Mouse (Mus musculus) left cerebral cortex, adult 2 months (tissue): ENCODE data around the gene Vegfd. TPM values are rescaled to one million over a fixed set of nuclear protein-coding genes. Genes with fewer than 3 reads are reported as not detected.

ENCODE experiments used
- DNase-seq, 2 experiments: peaks; one replicate each; pipeline ENCODE4 v3.0.0; 2021 to 2022; ENCODE audit warnings: low spot score in 2 of 2, mixed read lengths in 1 of 2; ENCODE audit errors: extremely low spot score in 1 of 2
- H3K27ac ChIP-seq: fragments of 200-600 bp; 2 replicates; pipeline ENCODE4 v1.8.1; 2022
- H3K4me3 ChIP-seq: fragments of 200-600 bp; 2 replicates; pipeline ENCODE4 v1.8.1; 2022
- CTCF ChIP-seq: fragments of 200-600 bp; IDR thresholded peaks from 2 replicates; pipeline ENCODE4 v1.8.1; 2022; ENCODE audit warnings: antibody characterized with exemption, mild to moderate bottlenecking, moderate library complexity
- intact Hi-C: fragments of 180-260 bp; cut with DNase I; formaldehyde crosslinking; loops from one replicate; pipeline ENCODE4 v1.15.1; 2025
- total RNA-seq, 2 experiments: library from RNA; stranded (reverse); gene quantifications; 2 replicates each; pipeline ENCODE4 v1.2.3; 2021

Vegfd gene
- total RNA-seq, 2 experiments from 2014 or later = 1.5 to 2.6 TPM

DNA sequence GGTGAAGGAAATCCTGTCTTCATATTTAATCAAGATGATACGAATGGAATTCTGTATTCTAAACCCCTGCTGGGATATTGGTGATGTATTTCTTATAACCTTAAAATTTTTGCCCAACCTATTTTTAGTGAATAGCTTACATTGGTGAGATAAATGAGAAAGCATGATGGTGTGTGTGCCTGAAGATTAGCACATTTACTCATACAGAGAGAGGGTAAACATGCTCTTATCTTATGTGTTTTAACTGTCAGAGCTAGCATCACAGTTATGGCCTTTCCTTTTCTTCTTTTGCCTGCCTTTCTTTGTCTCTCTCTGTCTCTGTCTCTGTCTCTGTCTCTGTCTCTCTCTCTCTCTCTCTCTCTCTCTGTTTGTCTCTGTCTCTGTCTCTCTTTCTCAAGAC lies 51.6 kb downstream of the Vegfd start:
- intact Hi-C loops = no loop called here
- Histone ChIP-seq H3K27ac (no peak overlapping the region), H3K4me3 (no peak overlapping the region)
- DNase-seq = no peak
- no peak for TF ChIP-seq CTCF

DNA sequence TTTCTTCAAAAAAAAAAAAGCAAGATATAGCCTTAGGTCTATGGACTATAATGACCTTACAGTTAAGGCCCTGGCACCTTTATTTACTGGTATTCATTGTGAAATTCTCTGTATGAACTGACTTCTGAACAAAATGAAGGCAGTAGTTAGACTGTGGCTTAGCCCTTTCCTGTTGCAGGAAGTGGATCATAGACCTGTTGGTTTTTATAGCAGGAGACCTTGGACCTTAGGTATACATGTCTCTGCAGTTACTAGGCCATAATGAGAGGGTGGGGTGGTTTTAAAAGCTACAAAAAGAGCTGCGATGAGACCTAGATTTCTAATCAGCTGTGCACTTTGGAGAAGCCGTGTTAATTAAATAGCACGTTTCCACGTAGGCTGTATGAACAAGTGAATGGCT lies 54.1 kb downstream of the Vegfd start:
- intact Hi-C loops = no loop called here

DNA sequence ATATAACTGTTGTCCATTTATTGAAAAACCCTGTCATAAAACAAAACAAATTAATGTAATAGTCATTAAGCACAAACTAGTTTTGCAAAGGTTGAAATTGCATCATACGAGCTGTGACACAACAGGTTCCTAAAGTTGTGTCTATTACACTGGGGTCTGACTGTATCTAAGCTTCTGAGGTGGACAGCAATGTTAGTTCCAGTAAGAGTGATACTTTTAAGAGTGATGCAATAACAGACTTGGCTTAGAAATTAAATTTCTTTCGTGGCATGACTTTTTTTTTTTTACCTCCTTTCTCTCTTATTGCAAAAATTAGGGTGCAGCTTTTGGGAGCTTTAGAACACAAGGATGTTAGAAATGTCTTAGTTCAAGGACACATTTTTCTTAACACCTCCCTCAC lies 55.0 kb downstream of the Vegfd start:
- intact Hi-C loops = no loop called here
- DNase-seq = no peak
- TF ChIP-seq CTCF = no peak
- H3K4me3 ChIP-seq = no peak overlapping the region
- no peak overlapping the region for H3K27ac ChIP-seq

More for the DNA sequence above, 54.1 kb downstream of the Vegfd start:
- Histone ChIP-seq H3K27ac (no peak overlapping the region), H3K4me3 (no peak overlapping the region)
- DNase-seq = no peak
- TF ChIP-seq CTCF = no peak

DNA sequence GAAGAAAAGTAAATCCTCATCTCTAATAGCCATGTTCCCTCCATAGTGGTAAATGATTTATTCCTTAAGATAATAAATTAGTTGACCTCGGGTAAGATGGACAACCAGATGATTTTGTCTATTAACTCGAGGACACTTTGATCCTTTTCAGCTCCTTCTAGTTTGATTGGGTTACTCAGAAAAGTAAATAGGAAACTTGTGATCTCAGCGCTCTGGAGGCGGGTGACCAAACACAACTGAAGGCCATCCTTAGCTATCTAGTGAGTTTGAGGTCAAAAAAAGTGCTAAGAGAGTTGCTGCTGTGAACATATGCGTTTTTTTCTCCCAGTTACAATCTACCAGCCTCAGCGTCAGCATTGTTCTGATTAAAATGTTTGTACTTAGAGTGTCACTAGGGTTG lies 57.4 kb downstream of the Vegfd start:
- no peak for DNase-seq
- H3K27ac ChIP-seq = no peak overlapping the region
- TF ChIP-seq CTCF = no peak
- intact Hi-C loops = no loop called here
- H3K4me3 ChIP-seq = no peak overlapping the region

DNA sequence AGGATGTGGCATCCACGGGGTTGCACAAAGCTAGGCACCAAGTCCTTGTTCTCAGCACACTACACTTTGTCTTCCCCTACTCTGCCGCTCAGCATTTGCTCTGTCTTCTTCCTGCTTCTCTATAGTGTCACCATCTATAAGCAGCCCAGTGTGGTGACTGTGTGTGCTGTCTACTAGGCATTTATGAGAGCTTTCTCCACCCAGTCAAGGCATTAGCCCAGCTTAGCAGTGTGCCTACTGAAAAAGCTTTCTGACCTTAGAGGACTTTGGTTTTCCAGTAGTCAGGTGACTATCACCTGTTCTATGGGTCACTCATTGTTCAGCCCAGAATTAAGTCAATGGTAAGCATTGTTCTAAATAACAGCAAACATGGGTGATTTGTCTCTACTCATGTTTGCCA lies 58.0 kb downstream of the Vegfd start:
- Histone ChIP-seq H3K4me3 (no peak overlapping the region), H3K27ac (no peak overlapping the region)
- no peak for DNase-seq
- TF ChIP-seq CTCF = no peak
- intact Hi-C loops = no loop called here

DNA sequence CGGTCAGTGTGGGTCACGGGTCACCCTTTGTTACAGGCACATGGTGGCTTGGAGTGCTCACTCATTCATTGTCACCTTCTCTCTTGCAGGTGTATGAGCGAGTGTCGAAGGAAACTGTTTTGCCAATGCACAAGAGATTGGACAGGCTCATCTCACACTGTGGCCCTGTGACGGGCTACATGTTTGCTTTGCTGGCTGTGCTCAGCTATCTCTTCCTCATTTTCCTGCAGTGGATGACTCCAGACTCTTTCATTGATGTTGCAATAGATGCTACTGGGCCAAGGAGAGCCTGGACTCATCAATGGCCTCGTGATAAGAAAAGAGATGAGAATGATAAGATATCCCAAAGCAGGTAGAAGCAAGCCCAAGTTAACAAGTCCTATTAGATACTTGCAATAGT lies 58.4 kb downstream of the Vegfd start:
- TF ChIP-seq CTCF = no peak
- intact Hi-C loops = no loop called here
- no peak for DNase-seq
- H3K4me3 ChIP-seq = no peak overlapping the region
- no peak overlapping the region for H3K27ac ChIP-seq

DNA sequence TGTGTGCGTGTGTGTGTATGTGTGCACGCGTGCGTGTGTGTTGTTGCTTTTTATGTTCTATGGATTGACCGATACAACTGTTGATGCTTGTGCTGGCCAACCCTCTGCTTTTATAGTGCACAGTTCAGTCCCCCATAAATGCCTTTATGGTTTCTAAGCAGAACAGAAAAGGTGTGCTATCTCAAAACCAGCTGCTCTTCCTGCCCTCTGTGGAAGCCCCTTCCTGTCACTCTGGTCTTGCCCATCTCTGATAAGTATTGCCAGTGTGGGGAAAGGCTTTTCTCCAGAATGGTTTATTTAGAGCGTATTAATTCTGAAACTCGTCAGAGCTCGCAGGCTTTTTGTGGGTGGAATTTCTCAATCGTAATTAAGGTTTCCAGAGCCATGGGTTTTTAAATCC lies 59.5 kb downstream of the Vegfd start:
- Histone ChIP-seq H3K4me3 (no peak overlapping the region), H3K27ac (no peak overlapping the region)
- DNase-seq = no peak
- intact Hi-C loops = no loop called here
- no peak for TF ChIP-seq CTCF

DNA sequence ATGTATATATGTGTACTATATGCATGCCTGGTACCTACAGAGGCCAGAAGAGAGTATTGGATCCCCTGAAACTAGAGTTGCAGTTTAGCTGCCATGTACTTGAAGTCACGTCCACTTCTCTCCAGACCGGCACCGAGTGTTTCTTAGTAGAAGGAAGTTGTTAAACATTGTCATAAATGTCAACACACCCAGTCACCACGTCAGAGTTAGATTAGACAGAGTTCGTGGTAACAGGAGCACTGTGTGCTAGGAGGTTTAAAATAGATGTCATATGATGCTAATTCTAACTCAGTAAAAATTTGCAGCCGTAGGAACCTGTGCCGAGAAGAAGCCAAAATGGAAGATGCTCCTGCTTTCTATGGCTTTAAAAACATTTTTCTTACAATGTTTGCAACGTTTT lies 63.5 kb downstream of the Vegfd start, which contains the start of gene Asb11:
Gene Asb11, plus strand, starts transcription at position 286 of the 400 bp plus-strand sequence.
- DNase-seq = no peak
- no peak within 1 kb of the TSS for H3K4me3 ChIP-seq
- peak within 1 kb of the TSS; percentile 56 for H3K27ac ChIP-seq
- intact Hi-C loops = loop anchor here (2.0 kb wide), 2 partner anchors 18 to 36 kb away; partner anchors contain the start of gene Piga
- TF ChIP-seq CTCF = no peak

DNA sequence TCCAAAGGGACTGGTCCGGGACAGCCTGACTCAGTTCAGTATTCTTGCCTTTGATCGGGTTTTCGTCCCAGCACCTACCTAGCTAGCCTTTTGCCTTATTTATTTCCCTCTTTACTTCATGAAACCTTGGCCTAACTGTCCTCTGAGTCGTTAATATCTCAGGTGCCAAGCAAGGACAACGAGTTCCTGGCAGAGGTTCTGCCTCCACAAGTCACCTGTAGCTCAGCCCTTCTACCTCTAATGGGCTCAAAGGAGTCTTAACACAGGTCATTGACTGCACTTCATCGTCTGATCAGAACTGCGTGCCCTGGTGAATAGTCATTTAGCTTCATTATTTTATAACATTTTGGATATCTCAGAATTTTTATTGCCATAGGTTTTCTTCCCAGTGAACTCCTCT lies 66.3 kb downstream of the Vegfd start:
- no peak for TF ChIP-seq CTCF
- no peak for DNase-seq
- Histone ChIP-seq H3K4me3 (no peak overlapping the region), H3K27ac (no peak overlapping the region)
- intact Hi-C loops = no loop called here

DNA sequence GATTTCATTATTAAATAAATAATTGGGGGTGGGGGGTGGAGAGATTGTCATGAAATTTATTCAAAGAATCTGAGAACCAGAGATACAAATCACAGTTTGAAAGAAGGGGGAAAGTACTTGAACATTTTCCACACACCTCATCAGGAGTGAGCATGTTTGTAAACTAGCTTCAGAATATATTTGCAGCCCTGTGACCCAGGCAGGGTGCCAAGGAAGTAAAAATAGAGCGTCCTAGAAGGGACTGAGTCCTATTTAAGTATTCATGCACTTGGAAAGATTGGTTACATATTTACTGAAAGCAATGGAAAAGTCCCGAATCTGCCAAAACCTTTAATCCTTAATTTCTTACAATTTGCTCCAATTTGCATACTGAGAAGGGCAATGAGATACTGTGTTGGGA lies 67.0 kb downstream of the Vegfd start:
- TF ChIP-seq CTCF = no peak
- intact Hi-C loops = no loop called here
- DNase-seq = no peak
- Histone ChIP-seq H3K27ac (no peak overlapping the region), H3K4me3 (no peak overlapping the region)

DNA sequence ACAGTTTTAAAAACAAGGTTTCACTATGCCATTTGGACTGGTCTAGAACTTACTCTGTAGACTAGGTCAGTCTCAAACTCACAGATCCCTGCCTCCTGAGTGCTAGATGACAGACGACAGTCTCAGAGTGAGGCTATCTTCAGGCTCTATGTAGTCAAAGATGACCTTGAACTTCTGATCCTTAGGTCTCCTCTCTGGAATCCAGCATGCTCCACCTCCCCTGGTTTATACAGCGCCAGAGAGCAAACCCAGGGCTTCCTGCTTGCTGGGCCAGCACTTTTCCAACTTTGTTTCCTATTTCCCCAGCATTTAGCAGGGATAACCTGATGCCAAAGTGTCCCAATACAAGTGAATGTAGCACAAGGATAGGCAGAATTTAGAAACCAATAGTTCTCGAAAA lies 67.5 kb downstream of the Vegfd start:
- Histone ChIP-seq H3K27ac (no peak overlapping the region), H3K4me3 (no peak overlapping the region)
- TF ChIP-seq CTCF = no peak
- intact Hi-C loops = no loop called here
- DNase-seq = no peak

DNA sequence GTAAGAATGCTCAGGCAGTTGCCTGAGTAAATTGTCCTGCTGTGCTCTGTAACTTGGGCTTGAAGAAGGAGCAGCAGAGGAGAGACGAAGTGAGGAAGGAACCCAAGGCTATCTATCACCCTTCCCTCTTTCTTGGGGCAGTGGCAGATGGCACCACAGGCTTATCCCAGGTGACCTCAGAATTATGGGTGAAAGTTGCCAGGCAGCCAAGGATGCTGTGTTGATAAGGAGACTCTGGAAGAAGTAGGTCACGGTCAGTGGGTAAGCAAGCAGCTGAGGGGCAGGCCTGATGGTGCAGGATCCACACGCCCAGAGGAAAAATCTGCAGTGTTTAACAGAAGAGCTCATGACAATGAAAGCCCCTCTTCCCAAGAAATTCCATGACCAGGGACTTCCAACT lies 68.1 kb downstream of the Vegfd start:
- no peak for DNase-seq
- no peak overlapping the region for H3K4me3 ChIP-seq
- TF ChIP-seq CTCF = no peak
- no peak overlapping the region for H3K27ac ChIP-seq
- intact Hi-C loops = no loop called here

DNA sequence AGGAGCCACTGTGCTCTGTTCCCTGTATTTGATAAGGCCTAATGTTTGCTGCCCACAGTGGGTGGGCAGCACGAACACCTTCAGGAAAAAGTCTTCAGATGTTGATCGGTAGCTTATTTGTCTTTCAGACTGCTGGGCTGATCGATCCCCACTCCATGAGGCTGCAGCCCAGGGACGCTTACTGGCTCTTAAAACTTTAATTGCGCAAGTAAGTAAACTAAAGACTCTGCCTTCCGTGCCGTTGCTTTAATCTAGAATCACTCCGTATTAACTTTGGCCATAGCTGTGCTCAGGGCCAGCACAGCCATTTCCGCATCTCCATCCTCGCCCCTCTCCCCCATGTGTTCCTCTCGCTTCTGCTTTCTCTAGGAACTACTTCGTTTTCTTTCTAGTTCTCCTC lies 72.4 kb downstream of the Vegfd start:
- Histone ChIP-seq H3K4me3 (no peak overlapping the region), H3K27ac (no peak overlapping the region)
- no peak for DNase-seq
- no peak for TF ChIP-seq CTCF
- intact Hi-C loops = loop anchor here (5.0 kb wide), 1 partner anchor 48 kb away; no protein-coding TSS in a partner anchor
